Mouse (Mus musculus) intestine, embryonic 15.5 days (tissue): ENCODE results near the gene Pklr. TPM values are rescaled to one million over a fixed set of nuclear protein-coding genes. Genes with fewer than 3 reads are reported as not detected.

Experiments used
- ATAC-seq: fragments of 200-750 bp; cut with Nextera tagmentation; 2 replicates; pipeline ENCODE4 v1.8.0; 2017; ENCODE audit warnings: moderate TSS enrichment, moderate library complexity
- H3K27ac ChIP-seq: fragments of 300-500 bp; sonication (generic); 2 replicates; pipeline ENCODE4 v1.5.1; 2015; ENCODE audit warnings: mild to moderate bottlenecking, inconsistent platforms
- H3K27me3 ChIP-seq: fragments of 300-500 bp; sonication (generic); replicated peaks from 2 replicates; pipeline ENCODE4 v1.6.1; 2015; ENCODE audit warnings: inconsistent platforms
- H3K36me3 ChIP-seq: fragments of 300-500 bp; sonication (generic); 2 replicates; pipeline ENCODE4 v1.6.1; 2015; ENCODE audit warnings: inconsistent platforms
- H3K4me1 ChIP-seq: fragments of 300-500 bp; sonication (generic); replicated peaks from 2 replicates; pipeline ENCODE4 v1.6.1; 2015; ENCODE audit warnings: inconsistent platforms
- H3K4me2 ChIP-seq: fragments of 300-500 bp; sonication (generic); replicated peaks from 2 replicates; pipeline ENCODE4 v1.6.1; 2015; ENCODE audit warnings: mild to moderate bottlenecking, inconsistent platforms
- H3K4me3 ChIP-seq: fragments of 300-500 bp; sonication (generic); replicated peaks from 2 replicates; pipeline ENCODE4 v1.5.1; 2015; ENCODE audit warnings: inconsistent platforms
- H3K9ac ChIP-seq: fragments of 300-500 bp; sonication (generic); 2 replicates; pipeline ENCODE4 v1.6.1; 2015; ENCODE audit warnings: inconsistent platforms
- H3K9me3 ChIP-seq: fragments of 300-500 bp; sonication (generic); 2 replicates; pipeline ENCODE4 v1.6.1; 2016; ENCODE audit warnings: inconsistent platforms
- WGBS: fragments of 180-500 bp; shearing (Covaris S2); methylation state at CpG from one replicate; pipeline ENCODE4 v1.1.7; 2015; 5-methylcytosine and 5-hydroxymethylcytosine counted together
- polyA plus RNA-seq: library from polyadenylated mRNA; unstranded; fragments of >200 nt; fragmentation: Nextera tagmentation; extraction: Ambion mirVana; gene quantifications from 2 replicates; pipeline ENCODE4 v1.2.1, GENCODE M21; 2015

Pklr gene
- polyA plus RNA-seq: 58.8 and 74.1 TPM in 2 replicates

DNA sequence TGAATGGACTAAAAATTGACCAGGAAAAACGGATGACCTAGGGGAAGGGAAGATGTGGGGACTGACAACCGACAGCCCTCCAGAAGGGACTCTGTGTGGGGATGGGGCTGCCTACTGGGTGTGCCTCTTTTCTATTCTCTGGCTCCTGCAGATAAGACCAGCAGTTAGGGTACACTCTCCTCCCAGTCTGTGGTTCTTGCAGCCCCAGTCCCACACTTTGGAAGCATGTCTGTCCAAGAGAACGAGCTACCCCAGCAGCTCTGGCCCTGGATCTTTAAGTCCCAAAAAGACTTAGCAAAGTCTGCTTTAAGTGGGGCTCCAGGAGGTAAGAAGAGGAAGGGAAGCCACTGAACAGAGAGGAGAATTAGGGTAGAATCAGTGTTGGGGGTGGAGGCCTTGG, at the start of gene Pklr:
Gene Pklr (plus strand): TSS at position 185 of the 400 bp plus-strand sequence.
- H3K4me2 ChIP-seq: peak within 1 kb of the TSS; percentile 53
- no peaks in the 10 kb centered on the region for H3K27me3 ChIP-seq
- no peaks in the 10 kb centered on the region for H3K36me3 ChIP-seq
- H3K27ac ChIP-seq: peak within 1 kb of the TSS; percentile 78
- H3K9me3 ChIP-seq: no peaks in the 10 kb centered on the region
- ATAC-seq: no peak; the same call in 1 of the 2 replicates
- 46% methylated on average over 3 of the region's 3 CpGs for WGBS
- peak within 1 kb of the TSS; percentile 24 for H3K4me3 ChIP-seq
- H3K9ac ChIP-seq: peak within 1 kb of the TSS; percentile 29
- peaks cover 16% of the 10 kb centered on the region; the same call in 1 of the 2 replicates for H3K4me1 ChIP-seq

DNA sequence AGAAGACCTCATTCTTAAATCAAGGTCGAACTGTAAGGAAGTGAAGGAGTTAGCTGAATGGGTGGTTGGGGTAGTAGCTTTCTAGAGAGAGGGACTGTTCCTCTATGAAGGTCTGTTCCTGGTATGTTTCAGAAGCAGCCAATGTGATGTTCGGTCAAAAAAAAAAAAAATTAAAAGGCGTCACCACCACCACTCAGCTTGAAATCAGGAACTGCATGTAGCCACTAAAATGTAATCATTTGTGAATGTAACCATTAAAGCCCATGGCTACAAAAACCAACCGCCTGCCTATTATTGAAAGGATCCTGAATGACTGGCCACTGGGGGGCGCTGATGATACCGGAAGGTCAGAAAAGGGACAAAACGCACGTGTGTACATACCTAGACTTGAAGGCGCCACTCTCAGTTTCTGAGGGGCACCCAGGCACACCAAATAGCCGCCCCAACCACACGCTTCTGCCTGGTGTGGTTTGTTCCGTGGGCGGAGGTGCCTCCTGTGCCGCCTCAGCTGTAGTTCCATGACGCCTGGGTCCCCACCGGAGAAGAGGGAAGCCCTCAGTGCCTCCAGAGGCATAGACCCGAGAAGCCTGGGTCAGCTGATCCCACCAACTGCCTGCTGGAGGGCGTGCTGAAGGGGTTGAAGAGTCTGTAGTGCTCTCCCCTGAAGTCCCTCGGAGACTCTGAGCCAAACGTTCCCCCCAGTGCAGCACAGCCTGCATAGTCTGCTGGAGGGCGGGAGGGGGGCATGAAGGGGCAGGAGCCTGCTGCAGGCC, 48.4 kb upstream of the Pklr start:
- H3K27me3 ChIP-seq: peaks cover 7% of the 10 kb centered on the region; the same call in 1 of the 2 replicates

DNA sequence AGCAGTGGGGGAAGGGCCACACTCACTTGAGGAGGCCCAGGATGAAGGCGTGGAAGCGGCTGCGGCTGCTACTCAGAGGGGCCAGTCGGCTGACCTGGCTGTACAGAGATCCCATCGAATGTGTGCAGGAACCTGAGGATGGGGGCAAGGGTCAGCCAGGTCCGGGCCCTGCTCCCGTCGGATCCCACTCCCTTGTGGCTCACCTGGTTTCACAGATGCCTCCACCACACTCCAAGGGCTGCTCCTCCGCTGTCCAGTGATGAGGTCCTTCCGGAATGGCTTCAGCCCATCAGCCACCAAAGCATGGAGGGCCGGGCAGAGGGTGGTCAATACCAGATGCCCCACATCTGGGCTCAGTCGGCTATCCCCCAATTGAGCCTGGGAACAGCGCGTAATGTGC, 47.0 kb upstream of the Pklr start:
- ATAC-seq: no peak

More for the DNA sequence above, 48.4 kb upstream of the Pklr start:
- Histone ChIP-seq H3K9ac (peak overlapping the region; percentile 0; the same call in 1 of the 2 replicates), H3K9me3 (no peaks in the 10 kb centered on the region), H3K4me2 (peak overlapping the region; percentile 96), H3K27ac (no peak overlapping the region), H3K36me3 (no peaks in the 10 kb centered on the region; the same call in 1 of the 2 replicates), H3K4me1 (peaks cover 31% of the 10 kb centered on the region), H3K4me3 (0 out of 2 replicates have a peak overlapping the region, but pooled peaks have one; percentile 0)
- 25% methylated on average over 21 of the region's 21 CpGs for WGBS
- ATAC-seq: no peak

DNA sequence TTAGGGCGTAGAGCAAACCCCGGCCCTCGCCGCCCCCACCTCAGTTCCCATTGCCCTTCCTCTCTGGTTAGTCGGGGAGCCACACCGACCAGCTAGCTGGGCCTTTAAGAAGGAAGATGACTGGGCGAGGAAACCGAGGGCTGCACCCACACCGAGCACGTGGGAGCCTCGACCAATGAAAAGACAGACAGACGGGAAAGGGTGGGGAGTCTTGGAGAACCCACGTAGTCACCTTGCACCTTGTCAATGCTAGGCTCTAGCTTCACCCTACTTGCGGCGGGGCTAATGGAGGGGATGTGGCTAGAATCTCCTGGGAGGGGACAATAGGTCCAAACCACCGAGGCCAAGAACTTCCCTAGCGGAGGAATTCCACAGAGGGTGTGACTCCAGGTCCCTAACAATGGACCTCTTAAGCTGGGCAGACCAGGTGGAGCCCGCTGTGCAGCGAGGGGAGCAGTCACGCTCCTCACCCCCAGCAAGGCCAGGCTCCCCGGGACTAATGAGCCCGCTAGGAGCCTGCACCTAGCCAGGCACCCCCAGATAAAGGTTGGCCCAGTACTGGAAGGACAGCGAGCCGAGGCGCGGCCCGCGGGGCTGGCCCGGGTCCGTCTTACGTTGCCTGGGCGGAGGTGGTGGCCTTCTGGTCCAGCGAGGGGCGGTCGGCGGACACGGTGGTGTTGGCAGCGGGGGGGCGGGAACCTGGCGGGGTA, 45.9 kb upstream of the Pklr start:
- Histone ChIP-seq H3K9me3 (no peaks in the 10 kb centered on the region), H3K9ac (peak overlapping the region; percentile 56), H3K27ac (peak overlapping the region; percentile 82), H3K27me3 (peaks cover 7% of the 10 kb centered on the region; the same call in 1 of the 2 replicates), H3K4me3 (peak overlapping the region; percentile 52), H3K4me2 (peak overlapping the region; percentile 96), H3K36me3 (peaks cover 5% of the 10 kb centered on the region; the same call in 1 of the 2 replicates), H3K4me1 (peaks cover 43% of the 10 kb centered on the region)
- WGBS: 1% methylated on average over 39 of the region's 40 CpGs
- ATAC-seq: peak; percentile 84

More for the DNA sequence above, 47.0 kb upstream of the Pklr start:
- 43% methylated on average over 14 of the region's 14 CpGs for WGBS
- Histone ChIP-seq H3K27me3 (peaks cover 7% of the 10 kb centered on the region; the same call in 1 of the 2 replicates), H3K4me2 (peak overlapping the region; percentile 96), H3K27ac (no peak overlapping the region), H3K9ac (peak overlapping the region; percentile 56; the same call in 1 of the 2 replicates), H3K36me3 (no peaks in the 10 kb centered on the region; the same call in 1 of the 2 replicates), H3K4me3 (peak overlapping the region; percentile 52), H3K9me3 (no peaks in the 10 kb centered on the region), H3K4me1 (peaks cover 42% of the 10 kb centered on the region)

DNA sequence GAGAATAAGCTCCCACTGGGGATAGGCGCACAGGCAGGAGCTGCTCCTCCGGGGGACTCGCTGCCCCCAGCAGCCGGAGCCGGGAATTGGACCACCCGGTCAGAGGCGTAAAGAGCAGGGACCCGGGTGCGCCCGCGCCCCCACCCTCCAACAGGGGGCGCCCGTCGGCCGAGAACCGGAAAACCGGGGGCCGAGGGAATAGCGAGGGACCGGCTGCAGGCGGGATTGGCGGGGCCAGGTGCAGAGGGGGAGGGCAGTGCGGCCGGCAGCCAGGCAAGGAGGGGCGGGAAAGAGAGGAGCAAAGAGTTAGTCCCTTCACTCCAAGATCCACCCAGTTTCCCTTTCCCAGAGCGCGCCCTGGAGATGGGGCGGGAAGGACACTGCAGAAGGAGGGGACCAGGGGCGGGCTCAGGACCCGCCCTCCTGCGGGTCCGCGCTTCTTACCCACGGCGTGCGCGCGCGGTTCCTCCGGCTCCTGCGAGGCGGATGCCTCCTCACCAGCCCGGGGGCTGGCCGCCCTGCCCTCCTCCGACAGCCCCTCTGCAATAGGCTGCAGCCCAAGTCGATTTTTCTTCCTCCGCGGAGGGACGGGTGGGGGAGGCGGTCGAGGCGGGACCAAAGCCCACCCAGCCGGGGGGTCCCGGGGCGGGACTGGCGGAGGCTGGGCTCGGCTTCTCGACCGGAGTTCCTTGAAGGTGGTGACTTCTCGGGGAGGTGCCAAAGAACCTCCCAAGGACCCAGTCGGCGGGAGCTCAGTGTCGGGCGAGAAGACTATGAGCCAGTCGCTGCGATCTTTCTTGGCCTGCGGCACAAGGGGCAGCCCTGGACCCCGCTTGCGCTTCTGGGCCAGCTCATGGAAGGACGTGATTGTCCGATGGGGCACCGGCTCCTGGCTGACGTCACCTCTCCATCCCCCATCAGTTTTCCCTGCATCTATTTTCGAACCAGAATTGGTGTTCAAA, 45.0 kb upstream of the Pklr start:
- peaks cover 7% of the 10 kb centered on the region; the same call in 1 of the 2 replicates for H3K27me3 ChIP-seq
- under 1% methylated on average over 67 of the region's 74 CpGs for whole genome bisulfite sequencing
- peak overlapping the region; percentile 96 for H3K4me2 ChIP-seq
- peaks cover 7% of the 10 kb centered on the region; the same call in 1 of the 2 replicates for H3K36me3 ChIP-seq
- H3K9ac ChIP-seq: peak overlapping the region; percentile 56
- H3K4me3 ChIP-seq: peak overlapping the region; percentile 52
- peaks cover 43% of the 10 kb centered on the region for H3K4me1 ChIP-seq
- H3K9me3 ChIP-seq: no peaks in the 10 kb centered on the region
- peak overlapping the region; percentile 82 for H3K27ac ChIP-seq
- ATAC-seq: peak; percentile 79

DNA sequence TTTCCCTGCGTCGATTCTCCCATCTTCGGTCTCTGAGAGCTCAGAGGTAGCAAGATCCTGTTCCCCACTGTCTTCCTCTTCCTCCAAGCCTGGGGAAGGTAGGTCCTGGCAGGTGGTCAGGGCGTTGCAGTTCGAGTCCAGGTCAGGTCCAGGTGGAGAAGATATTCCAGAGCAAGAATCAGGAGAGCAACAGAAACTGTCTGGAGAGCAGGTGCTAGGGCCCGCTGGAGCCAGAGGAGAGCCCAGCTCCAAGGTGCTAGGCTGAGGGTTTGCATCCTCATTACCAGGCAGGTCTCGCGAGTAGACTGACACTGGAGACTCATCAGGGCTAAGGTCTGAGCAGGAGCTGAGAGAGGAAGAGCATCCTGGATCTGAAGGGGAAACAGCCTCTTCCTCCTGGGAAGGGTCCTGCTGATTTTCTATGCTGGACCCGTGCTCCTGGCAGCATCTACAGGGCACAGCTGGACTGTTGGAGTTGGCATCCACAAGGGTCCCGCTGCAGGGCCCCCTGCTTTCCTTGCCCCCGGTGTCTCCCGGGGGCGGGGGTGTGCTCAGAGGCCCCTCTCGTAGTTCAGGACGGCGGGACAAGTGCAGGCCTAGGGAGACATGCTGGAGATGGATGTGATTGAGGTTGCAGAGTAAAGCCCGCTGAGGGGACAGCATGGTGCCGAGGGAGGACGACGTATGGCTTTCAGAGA, 44.0 kb upstream of the Pklr start:
- Histone ChIP-seq H3K27ac (no peak overlapping the region; the same call in 1 of the 2 replicates), H3K4me2 (peak overlapping the region; percentile 96), H3K27me3 (peaks cover 7% of the 10 kb centered on the region; the same call in 1 of the 2 replicates), H3K4me1 (peaks cover 43% of the 10 kb centered on the region), H3K36me3 (peaks cover 14% of the 10 kb centered on the region), H3K9ac (peak overlapping the region; percentile 56; the same call in 1 of the 2 replicates), H3K9me3 (no peaks in the 10 kb centered on the region), H3K4me3 (peak overlapping the region; percentile 52; the same call in 1 of the 2 replicates)
- ATAC-seq: no peak
- 24% methylated on average over 20 of the region's 20 CpGs for WGBS

DNA sequence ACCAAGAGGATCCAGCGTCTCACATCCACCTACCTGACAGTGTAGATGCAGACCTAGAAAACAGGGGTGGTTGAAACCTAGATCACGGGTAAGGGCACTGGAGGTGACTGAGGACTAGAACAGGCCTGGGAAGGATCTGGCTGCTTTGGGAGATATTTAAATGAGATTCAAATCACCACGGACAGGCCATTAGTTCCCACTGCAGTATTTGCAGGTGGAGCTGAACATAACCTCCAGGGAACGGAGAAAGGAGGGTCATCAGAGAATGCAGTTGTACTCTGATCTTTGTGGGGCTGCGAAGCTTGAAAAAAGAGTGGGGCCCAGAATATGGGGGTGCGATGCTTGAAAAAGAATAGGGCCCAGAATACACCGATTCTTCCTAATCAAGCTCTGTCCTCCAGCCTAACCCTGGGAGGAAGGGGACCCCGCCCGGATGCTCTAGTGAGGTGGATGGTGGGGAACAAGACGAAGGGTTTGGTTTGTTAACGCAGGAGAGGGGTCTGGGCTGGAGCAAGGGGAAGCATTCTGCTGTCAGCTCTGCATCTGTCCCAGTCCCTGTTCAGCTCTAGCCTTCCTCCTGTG, 43.3 kb upstream of the Pklr start:
- Histone ChIP-seq H3K27ac (no peak overlapping the region), H3K4me3 (peak overlapping the region; percentile 26), H3K36me3 (peaks cover 14% of the 10 kb centered on the region), H3K27me3 (peaks cover 7% of the 10 kb centered on the region; the same call in 1 of the 2 replicates), H3K9me3 (no peaks in the 10 kb centered on the region), H3K4me1 (peaks cover 41% of the 10 kb centered on the region), H3K9ac (peak overlapping the region; percentile 37; the same call in 1 of the 2 replicates), H3K4me2 (peak overlapping the region; percentile 96)
- WGBS: 33% methylated on average over 11 of the region's 11 CpGs
- ATAC-seq: no peak

DNA sequence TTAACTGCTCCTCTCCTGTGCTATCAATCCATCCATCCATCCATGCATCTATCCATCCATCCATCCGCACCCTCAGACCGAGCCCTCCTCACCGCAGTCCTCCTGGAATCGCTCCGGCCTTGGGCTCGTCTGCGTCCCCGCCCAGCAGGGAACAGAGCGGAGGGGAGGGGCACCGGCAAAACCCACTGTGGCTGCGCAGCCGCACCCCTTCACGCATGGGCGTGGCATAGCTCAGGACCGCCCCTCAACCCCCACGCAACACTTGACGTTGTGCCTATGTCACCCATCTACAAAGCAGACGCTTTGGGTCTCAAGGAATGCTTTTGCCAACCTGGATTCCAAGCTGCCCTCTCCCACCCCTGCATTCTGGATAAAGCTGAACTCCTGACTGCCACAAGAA, 42.8 kb upstream of the Pklr start, which contains the start of gene Rusc1:
Gene Rusc1 (minus strand): TSS at position 137 of the 400 bp plus-strand sequence.
- Histone ChIP-seq H3K4me2 (peak within 1 kb of the TSS; percentile 96), H3K9me3 (no peaks in the 10 kb centered on the region), H3K36me3 (peaks cover 16% of the 10 kb centered on the region), H3K4me1 (peaks cover 35% of the 10 kb centered on the region), H3K9ac (peak within 1 kb of the TSS; percentile 37; the same call in 1 of the 2 replicates), H3K4me3 (peak within 1 kb of the TSS; percentile 26), H3K27me3 (peaks cover 7% of the 10 kb centered on the region; the same call in 1 of the 2 replicates), H3K27ac (no peak within 1 kb of the TSS)
- peak; percentile 42 for ATAC-seq
- 1% methylated on average over 18 of the region's 18 CpGs for WGBS

DNA sequence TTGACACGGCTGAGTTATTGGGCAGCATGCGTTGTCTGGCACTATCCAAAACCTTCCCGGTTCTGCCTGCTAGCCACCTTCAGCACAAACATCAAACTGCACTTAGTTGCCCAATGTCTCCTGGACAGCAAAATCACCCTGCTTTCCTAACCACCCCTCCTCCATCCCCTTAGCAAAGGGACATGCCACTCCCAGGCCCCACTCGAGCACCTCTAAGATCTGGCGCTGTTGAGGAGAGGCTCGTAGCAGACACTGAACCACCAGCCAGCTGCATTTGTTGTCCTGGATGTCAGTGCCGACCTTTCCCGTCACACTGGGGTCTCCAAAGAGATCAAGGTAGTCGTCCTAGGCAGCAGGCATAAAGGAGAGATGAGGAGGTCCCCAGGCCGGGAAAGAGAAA, 41.9 kb upstream of the Pklr start:
- H3K4me3 ChIP-seq: no peak overlapping the region
- H3K27ac ChIP-seq: no peak overlapping the region
- no peak overlapping the region for H3K4me2 ChIP-seq
- 81% methylated on average over 10 of the region's 10 CpGs for WGBS
- H3K27me3 ChIP-seq: peaks cover 7% of the 10 kb centered on the region; the same call in 1 of the 2 replicates
- peaks cover 21% of the 10 kb centered on the region for H3K36me3 ChIP-seq
- H3K4me1 ChIP-seq: peaks cover 34% of the 10 kb centered on the region
- no peak overlapping the region for H3K9ac ChIP-seq
- ATAC-seq: no peak
- no peaks in the 10 kb centered on the region for H3K9me3 ChIP-seq

DNA sequence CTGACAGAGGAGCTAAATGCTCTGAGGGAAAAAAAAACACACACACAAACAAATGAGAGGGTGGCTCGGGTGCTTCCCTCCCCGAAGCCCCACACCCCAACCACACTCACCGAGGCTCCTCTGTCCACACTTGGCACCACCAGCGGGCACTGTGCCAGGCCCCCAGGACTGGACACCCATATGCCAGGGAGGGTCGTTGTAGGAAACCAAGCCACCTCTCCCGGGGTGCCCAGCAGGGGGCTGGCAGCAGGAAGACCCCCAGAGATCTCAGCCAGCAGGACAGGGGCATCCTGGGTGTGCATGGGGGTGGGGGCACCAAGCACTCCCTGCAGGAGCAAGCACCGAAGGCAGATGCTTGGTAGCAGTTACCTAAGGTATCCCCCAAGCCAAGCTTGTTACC, 35.1 kb upstream of the Pklr start, which contains the start of gene Gm43738:
Gene Gm43738 (minus strand): TSS at position 289 of the 400 bp plus-strand sequence.
- Histone ChIP-seq H3K4me2 (peak within 1 kb of the TSS; percentile 87), H3K27ac (peak within 1 kb of the TSS; percentile 73), H3K4me1 (peaks cover 29% of the 10 kb centered on the region), H3K4me3 (peak within 1 kb of the TSS; percentile 56), H3K36me3 (peaks cover 14% of the 10 kb centered on the region), H3K9ac (peak within 1 kb of the TSS; percentile 68), H3K9me3 (no peaks in the 10 kb centered on the region), H3K27me3 (no peaks in the 10 kb centered on the region)
- no peak for ATAC-seq
- 42% methylated on average over 7 of the region's 7 CpGs for WGBS
